Mouse (Mus musculus): ENCODE measurements around the gene Gpr3.

Gpr3 gene

GRCm38 (mm10) chr4:133174361-133174760 lies 38.0 kb downstream of the Gpr3 start:
- in situ Hi-C loops (cut with MboI; ENCODE audit: low sequenced_read_pairs): no loop called here

- in situ Hi-C loops (cut with MboI; ENCODE audit: low sequenced_read_pairs): no loop called here
Measured at GRCm38 (mm10) chr4:133172451-133172850, 39.9 kb downstream of the Gpr3 start.

GRCm38 (mm10) chr4:133170616-133171015 lies 41.7 kb downstream of the Gpr3 start:
- in situ Hi-C loops (cut with MboI; ENCODE audit: low sequenced_read_pairs): no loop called here

GRCm38 (mm10) chr4:133170056-133170524 lies 42.2 kb downstream of the Gpr3 start:
- in situ Hi-C loops (cut with MboI; ENCODE audit: low sequenced_read_pairs): no loop called here

GRCm38 (mm10) chr4:133169237-133170055 lies 42.9 kb downstream of the Gpr3 start:
- in situ Hi-C loops (cut with MboI; ENCODE audit: low sequenced_read_pairs): no loop called here

- in situ Hi-C loops (cut with MboI; ENCODE audit: low sequenced_read_pairs): no loop called here
Measured at GRCm38 (mm10) chr4:133166773-133167172, 45.6 kb downstream of the Gpr3 start.

GRCm38 (mm10) chr4:133162196-133162595 lies 50.1 kb downstream of the Gpr3 start:
- in situ Hi-C loops (cut with MboI; ENCODE audit: low sequenced_read_pairs): no loop called here

GRCm38 (mm10) chr4:133160821-133161220 lies 51.5 kb downstream of the Gpr3 start:
- in situ Hi-C loops (cut with MboI; ENCODE audit: low sequenced_read_pairs): no loop called here

- in situ Hi-C loops (cut with MboI; ENCODE audit: low sequenced_read_pairs): no loop called here
Measured at GRCm38 (mm10) chr4:133160211-133160610, 52.1 kb downstream of the Gpr3 start.

- in situ Hi-C loops (cut with MboI; ENCODE audit: low sequenced_read_pairs): no loop called here
Measured at GRCm38 (mm10) chr4:133159646-133160045, 52.7 kb downstream of the Gpr3 start.

All from CH12F3 (cell line).